Mouse (Mus musculus) cortical plate, adult 2 months (tissue): Measurements from ENCODE around the gene Scyl3. TPM values are rescaled to one million over a fixed set of nuclear protein-coding genes. Genes with fewer than 3 reads are reported as not detected.

ENCODE experiments used
- H3K27ac ChIP-seq: fragments of 200-500 bp; 2 replicates; pipeline ENCODE4 v1.5.1; 2012; ENCODE audit warnings: low read length, control low read depth, inconsistent platforms; ENCODE audit not compliant: insufficient read depth
- H3K4me1 ChIP-seq: fragments of 200-500 bp; 2 replicates; pipeline ENCODE4 v1.6.1; 2011; ENCODE audit warnings: low read length; ENCODE audit not compliant: control insufficient read depth, insufficient read depth
- H3K4me3 ChIP-seq: fragments of 200-500 bp; 2 replicates; pipeline ENCODE4 v1.5.1; 2011; ENCODE audit warnings: mild to moderate bottlenecking, low read length, control low read depth; ENCODE audit not compliant: insufficient read depth
- CTCF ChIP-seq: fragments of 200-500 bp; IDR thresholded peaks from 2 replicates; pipeline ENCODE4 v1.5.1; 2011; ENCODE audit warnings: mild to moderate bottlenecking, control low read depth, low read length; ENCODE audit not compliant: insufficient read depth; ENCODE audit errors: extremely low read depth
- POLR2A ChIP-seq: fragments of 200-500 bp; IDR thresholded peaks from 2 replicates; pipeline ENCODE4 v1.6.1; 2011; ENCODE audit warnings: mild to moderate bottlenecking, low read length, control low read depth; ENCODE audit not compliant: insufficient read depth; ENCODE audit errors: extremely low read depth
- polyA plus RNA-seq: library from polyadenylated mRNA; depleted of rRNA; stranded (reverse); fragments of >200 nt; gene quantifications from 2 replicates; pipeline ENCODE4 v1.2.3, GENCODE M21; 2012; rRNA removed

Scyl3 gene
- polyA plus RNA-seq = 23.8 and 24.1 TPM in 2 replicates

- Histone ChIP-seq H3K4me3 (peak within 1 kb of the TSS; percentile 62), H3K27ac (peak within 1 kb of the TSS; percentile 95), H3K4me1 (peaks cover 5% of the 10 kb centered on the region)
- no peak for TF ChIP-seq CTCF
- no peak for TF ChIP-seq POLR2A
Measured at GRCm38 (mm10) chr1:163928846-163929245, at the start of gene Scyl3. Gene Scyl3 (plus strand): TSS chr1:163929100.

GRCm38 (mm10) chr1:163889629-163890028 is 39.3 kb upstream of the Scyl3 start:
- no peak overlapping the region for H3K27ac ChIP-seq
- H3K4me1 ChIP-seq = no peaks in the 10 kb centered on the region; the same call in 1 of the 2 replicates
- no peak overlapping the region for H3K4me3 ChIP-seq
- no peak for TF ChIP-seq CTCF
- no peak for TF ChIP-seq POLR2A

GRCm38 (mm10) chr1:163893294-163893693 is 35.6 kb upstream of the Scyl3 start:
- Histone ChIP-seq H3K4me1 (no peaks in the 10 kb centered on the region; the same call in 1 of the 2 replicates), H3K27ac (no peak overlapping the region), H3K4me3 (no peak overlapping the region)
- TF ChIP-seq CTCF (no peak), POLR2A (no peak)

- no peaks in the 10 kb centered on the region; the same call in 1 of the 2 replicates for H3K4me1 ChIP-seq
- H3K4me3 ChIP-seq = no peak overlapping the region
- TF ChIP-seq CTCF = no peak
- TF ChIP-seq POLR2A = no peak
- H3K27ac ChIP-seq = no peak overlapping the region
Measured at GRCm38 (mm10) chr1:163893774-163894527, 34.9 kb upstream of the Scyl3 start.

GRCm38 (mm10) chr1:163898291-163898764 is 30.6 kb upstream of the Scyl3 start:
- Histone ChIP-seq H3K4me3 (no peak overlapping the region), H3K4me1 (no peaks in the 10 kb centered on the region; the same call in 1 of the 2 replicates), H3K27ac (no peak overlapping the region)
- no peak for TF ChIP-seq CTCF
- no peak for TF ChIP-seq POLR2A

GRCm38 (mm10) chr1:163899575-163899974 is 29.3 kb upstream of the Scyl3 start:
- no peak for TF ChIP-seq POLR2A
- H3K27ac ChIP-seq = no peak overlapping the region
- no peaks in the 10 kb centered on the region for H3K4me1 ChIP-seq
- H3K4me3 ChIP-seq = no peak overlapping the region

- Histone ChIP-seq H3K4me1 (no peaks in the 10 kb centered on the region), H3K27ac (no peak overlapping the region), H3K4me3 (no peak overlapping the region)
- TF ChIP-seq POLR2A = no peak
- TF ChIP-seq CTCF = no peak
Measured at GRCm38 (mm10) chr1:163900168-163900567, 28.7 kb upstream of the Scyl3 start.

- Histone ChIP-seq H3K4me1 (no peaks in the 10 kb centered on the region), H3K27ac (no peak overlapping the region), H3K4me3 (no peak overlapping the region)
- TF ChIP-seq POLR2A (no peak), CTCF (no peak)
Measured at GRCm38 (mm10) chr1:163903411-163903810, 25.5 kb upstream of the Scyl3 start.

GRCm38 (mm10) chr1:163907007-163907811 is 21.7 kb upstream of the Scyl3 start:
- H3K4me3 ChIP-seq = no peak overlapping the region
- H3K4me1 ChIP-seq = no peaks in the 10 kb centered on the region
- TF ChIP-seq POLR2A = no peak
- no peak for TF ChIP-seq CTCF

More at GRCm38 (mm10) chr1:163907007-163907811, 21.7 kb upstream of the Scyl3 start:
- H3K27ac ChIP-seq = no peak overlapping the region
